Mouse (Mus musculus) heart, embryonic 14.5 days (tissue): ENCODE measurements around the gene Grid2. TPM values are rescaled to one million over a fixed set of nuclear protein-coding genes. Genes with fewer than 3 reads are reported as not detected.

Experiments
- ATAC-seq: fragments of 200-750 bp; cut with Nextera tagmentation; 2 replicates; pipeline ENCODE4 v1.8.0; 2017; ENCODE audit warnings: low read depth, moderate TSS enrichment; ENCODE audit not compliant: insufficient number of reproducible peaks, insufficient read depth, low FRiP score
- H3K27ac ChIP-seq, 2 experiments: fragments of 200-500 bp in 1 of 2; fragments of 300-500 bp in 1 of 2; sonication (generic) in 1 of 2; replicated peaks in 1 of 2; 2 replicates each; pipeline ENCODE4 v1.5.1; 2012 to 2014; ENCODE audit warnings: low read depth in 2 of 2, low read length in 2 of 2, control low read depth in 1 of 2, mild to moderate bottlenecking in 1 of 2, mixed read lengths in 1 of 2; ENCODE audit not compliant: control insufficient read depth in 1 of 2, insufficient read depth in 1 of 2
- H3K27me3 ChIP-seq: fragments of 300-500 bp; sonication (generic); 2 replicates; pipeline ENCODE4 v1.6.1; 2014; ENCODE audit warnings: mild to moderate bottlenecking, low read length, control low read depth; ENCODE audit not compliant: control insufficient read depth, insufficient read depth
- H3K36me3 ChIP-seq: fragments of 300-500 bp; sonication (generic); 2 replicates; pipeline ENCODE4 v1.6.1; 2014; ENCODE audit warnings: mild to moderate bottlenecking, control low read depth, low read length, mixed read lengths; ENCODE audit not compliant: control insufficient read depth, insufficient read depth
- H3K4me1 ChIP-seq, 2 experiments: fragments of 200-500 bp in 1 of 2; fragments of 300-500 bp in 1 of 2; sonication (generic) in 1 of 2; 2 replicates each; pipeline ENCODE4 v1.6.1; 2012 to 2014; ENCODE audit warnings: low read length in 2 of 2, control low read depth in 1 of 2, mixed read lengths in 1 of 2; ENCODE audit not compliant: control insufficient read depth in 2 of 2, insufficient read depth in 2 of 2
- H3K4me2 ChIP-seq: fragments of 300-500 bp; sonication (generic); 2 replicates; pipeline ENCODE4 v1.6.1; 2014; ENCODE audit warnings: mild to moderate bottlenecking, low read length
- H3K4me3 ChIP-seq, 2 experiments: fragments of 200-500 bp in 1 of 2; fragments of 300-500 bp in 1 of 2; sonication (generic) in 1 of 2; 2 replicates each; pipeline ENCODE4 v1.5.1; 2012 to 2014; ENCODE audit warnings: low read length in 2 of 2, mild to moderate bottlenecking in 2 of 2, control low read depth in 1 of 2, low read depth in 1 of 2, moderate library complexity in 1 of 2; ENCODE audit not compliant: control insufficient read depth in 1 of 2, insufficient read depth in 1 of 2
- H3K9ac ChIP-seq: fragments of 300-500 bp; sonication (generic); 2 replicates; pipeline ENCODE4 v1.6.1; 2014; ENCODE audit warnings: mild to moderate bottlenecking, low read length
- H3K9me3 ChIP-seq: fragments of 300-500 bp; sonication (generic); 2 replicates; pipeline ENCODE4 v1.6.1; 2016; ENCODE audit warnings: low read length, control low read depth; ENCODE audit not compliant: control insufficient read depth
- WGBS: fragments of 180-500 bp; shearing (Covaris S2); extraction: QIAGEN DNeasy Blood & Tissue Kit; methylation state at CpG from one replicate; pipeline ENCODE4 v1.1.7; 2014; 5-methylcytosine and 5-hydroxymethylcytosine counted together
- polyA plus RNA-seq: library from polyadenylated mRNA; unstranded; fragments of >200 nt; fragmentation: Nextera tagmentation; extraction: Ambion mirVana; gene quantifications from 2 replicates; pipeline ENCODE4 v1.2.1, GENCODE M21; 2014

Gene Grid2
- polyA plus RNA-seq = 1.2 and 1.3 TPM in 2 replicates

DNA sequence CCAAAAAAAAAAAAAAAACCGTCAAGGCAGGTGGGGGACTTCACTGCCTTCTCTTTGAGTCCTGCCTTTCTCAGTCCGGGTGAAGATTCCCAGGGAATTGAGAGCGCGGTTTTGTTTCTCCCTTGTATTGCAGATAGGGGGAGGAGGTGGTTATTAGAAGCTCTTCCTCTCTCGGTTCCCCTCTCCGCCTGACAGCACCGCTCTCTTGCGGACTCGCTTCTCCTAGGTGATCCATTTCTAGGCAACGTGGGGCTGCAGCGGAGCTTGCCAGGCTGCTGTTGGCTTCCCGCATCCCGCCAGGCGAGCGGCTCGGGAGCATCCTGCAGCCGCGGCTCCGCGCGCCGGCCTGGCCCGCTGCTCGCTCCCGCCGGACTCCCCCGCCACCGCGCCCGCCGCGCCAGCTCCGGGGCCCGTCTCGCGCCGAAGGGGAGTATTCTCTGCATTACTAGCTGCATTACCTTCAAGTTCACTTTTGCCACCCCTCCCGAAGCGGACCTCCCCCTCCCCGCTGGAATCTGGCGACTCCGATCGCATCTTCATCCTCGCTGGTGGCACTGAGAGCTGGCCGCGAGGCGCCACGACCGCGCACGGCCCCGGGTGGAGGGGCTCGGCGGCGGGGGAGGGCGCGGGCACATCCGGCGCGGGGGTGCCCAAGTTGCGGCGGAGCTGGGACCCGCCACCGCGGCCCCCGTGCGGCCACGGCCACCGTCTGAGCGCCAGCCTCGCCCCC is at the start of gene Grid2:
Grid2 (plus strand) TSS at position 51 of the 730 bp plus-strand sequence.
- Histone ChIP-seq H3K4me3 (peak within 1 kb of the TSS; percentile 66 to 74), H3K4me2 (peak within 1 kb of the TSS; percentile 96), H3K4me1 (no peaks in the 10 kb centered on the region; a peak in 1 of 4 replicates), H3K9ac (peak within 1 kb of the TSS; percentile 74), H3K36me3 (no peaks in the 10 kb centered on the region), H3K9me3 (0 out of 2 replicates have a peak, but pooled peaks cover 2% of the 10 kb centered on the region), H3K27ac (no peak within 1 kb of the TSS), H3K27me3 (no peaks in the 10 kb centered on the region)
- no peak for ATAC-seq
- WGBS = under 1% methylated on average over 65 of the region's 71 CpGs

GRCm38 (mm10) chr6:63250738-63251137 is 4.9 kb upstream of the Grid2 start:
- no peak overlapping the region for H3K4me2 ChIP-seq
- ATAC-seq = no peak
- no peak overlapping the region for H3K4me3 ChIP-seq
- H3K9ac ChIP-seq = no peak overlapping the region
- no peaks in the 10 kb centered on the region for H3K36me3 ChIP-seq
- H3K4me1 ChIP-seq = no peaks in the 10 kb centered on the region
- no peaks in the 10 kb centered on the region for H3K27me3 ChIP-seq
- H3K27ac ChIP-seq = no peak overlapping the region
- 0 out of 2 replicates have a peak, but pooled peaks cover 2% of the 10 kb centered on the region for H3K9me3 ChIP-seq

DNA sequence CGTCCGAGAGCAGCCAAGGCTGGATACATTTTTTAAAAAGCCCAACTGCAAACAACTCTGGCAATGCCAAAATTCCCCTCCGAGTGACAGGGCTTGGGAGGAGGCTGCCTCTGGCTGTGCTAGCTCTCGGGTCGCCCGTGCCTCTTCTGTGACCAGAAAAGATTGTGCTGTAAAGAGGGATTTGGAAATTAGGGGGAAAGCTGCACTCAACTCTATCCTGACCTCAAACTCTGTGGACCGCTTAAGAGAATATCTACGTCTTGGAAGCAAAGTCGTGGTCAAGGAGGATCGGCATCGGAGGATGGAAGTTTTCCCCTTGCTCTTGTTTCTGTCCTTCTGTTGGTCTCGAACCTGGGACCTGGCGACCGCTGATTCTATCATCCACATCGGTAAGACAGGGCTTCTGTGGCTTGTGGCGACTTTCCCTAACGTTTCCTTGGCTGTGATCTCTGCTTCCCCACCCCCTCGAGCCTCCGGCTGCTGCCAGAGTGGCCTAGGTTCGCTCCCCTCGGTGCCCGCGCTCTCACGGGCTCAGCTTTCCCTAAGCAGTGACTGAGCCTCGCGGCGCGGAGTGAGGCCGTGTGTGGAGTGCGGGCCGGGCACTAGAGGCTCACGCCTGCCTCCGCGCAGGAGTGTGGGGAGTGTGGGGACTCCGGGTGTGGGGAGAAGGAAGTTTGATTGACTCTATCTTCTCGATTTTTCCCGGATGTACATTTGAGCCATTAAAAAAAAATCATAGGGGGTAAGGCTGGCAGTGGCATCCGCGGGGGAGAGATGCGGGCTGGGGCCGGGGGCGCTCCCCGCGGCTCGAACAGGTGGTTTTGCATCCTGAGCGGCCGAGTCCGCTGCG is 1.1 kb downstream of the Grid2 start:
- under 1% methylated on average over 49 of the region's 49 CpGs for WGBS
- Histone ChIP-seq H3K27me3 (no peaks in the 10 kb centered on the region), H3K4me2 (peak overlapping the region; percentile 96), H3K9ac (peak overlapping the region; percentile 74), H3K4me1 (no peaks in the 10 kb centered on the region; a peak in 1 of 4 replicates), H3K27ac (peak overlapping the region; percentile 4 to 50; a peak in 3 of 4 replicates), H3K9me3 (0 out of 2 replicates have a peak, but pooled peaks cover 2% of the 10 kb centered on the region), H3K36me3 (no peaks in the 10 kb centered on the region), H3K4me3 (peak overlapping the region; percentile 66 to 74)
- no peak for ATAC-seq

DNA sequence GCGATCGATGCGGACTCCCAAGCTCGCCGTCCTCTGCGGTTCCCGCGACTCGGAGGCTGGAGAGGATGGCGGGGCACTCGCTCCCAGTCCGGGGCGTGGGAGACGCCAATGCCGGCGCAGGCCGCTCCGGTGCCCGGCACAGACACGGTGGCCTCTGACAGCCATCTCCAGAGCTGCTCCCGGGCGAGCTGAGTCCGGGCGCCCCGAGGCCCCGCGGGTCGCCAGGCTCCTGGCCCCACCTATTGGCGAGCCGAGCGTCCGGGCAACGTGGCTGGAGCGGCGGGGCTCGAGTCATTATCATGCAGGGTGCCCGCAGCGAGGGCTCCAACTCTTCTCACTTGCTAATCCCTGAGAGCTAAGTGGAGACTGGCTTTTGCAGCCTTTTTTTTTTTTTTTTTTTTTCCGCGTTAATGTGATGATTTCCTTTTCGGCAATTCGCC is 1.8 kb downstream of the Grid2 start:
- peak overlapping the region; percentile 96 for H3K4me2 ChIP-seq
- peak overlapping the region; percentile 4 to 50; a peak in 3 of 4 replicates for H3K27ac ChIP-seq
- H3K36me3 ChIP-seq = no peaks in the 10 kb centered on the region
- peak overlapping the region; percentile 66 to 74 for H3K4me3 ChIP-seq
- no peaks in the 10 kb centered on the region; a peak in 1 of 4 replicates for H3K4me1 ChIP-seq
- 0 out of 2 replicates have a peak, but pooled peaks cover 2% of the 10 kb centered on the region for H3K9me3 ChIP-seq
- WGBS = under 1% methylated on average over 41 of the region's 42 CpGs
- ATAC-seq = peak; percentile 56; the same call in 1 of the 2 replicates
- H3K27me3 ChIP-seq = no peaks in the 10 kb centered on the region
- peak overlapping the region; percentile 74 for H3K9ac ChIP-seq

GRCm38 (mm10) chr6:63257876-63258275 is 2.2 kb downstream of the Grid2 start:
- Histone ChIP-seq H3K4me1 (no peaks in the 10 kb centered on the region; a peak in 1 of 4 replicates), H3K9ac (peak overlapping the region; percentile 74), H3K36me3 (no peaks in the 10 kb centered on the region), H3K9me3 (0 out of 2 replicates have a peak, but pooled peaks cover 2% of the 10 kb centered on the region), H3K4me2 (peak overlapping the region; percentile 96), H3K4me3 (peak overlapping the region; percentile 66 to 74), H3K27me3 (no peaks in the 10 kb centered on the region), H3K27ac (no peak overlapping the region)
- WGBS = 1% methylated on average over 11 of the region's 11 CpGs
- ATAC-seq = no peak

- Histone ChIP-seq H3K4me3 (no peak overlapping the region), H3K27me3 (no peaks in the 10 kb centered on the region), H3K9me3 (0 out of 2 replicates have a peak, but pooled peaks cover 2% of the 10 kb centered on the region), H3K4me1 (no peaks in the 10 kb centered on the region; a peak in 1 of 4 replicates), H3K36me3 (no peaks in the 10 kb centered on the region), H3K9ac (no peak overlapping the region), H3K27ac (no peak overlapping the region), H3K4me2 (no peak overlapping the region)
- ATAC-seq = no peak
- WGBS = 66% methylated on average over 9 of the region's 9 CpGs
These were observed 4.1 kb downstream of the Grid2 start for GRCm38 (mm10) chr6:63259764-63260163.

GRCm38 (mm10) chr6:63284419-63284818 is 28.7 kb downstream of the Grid2 start:
- no peak overlapping the region for H3K9ac ChIP-seq
- ATAC-seq = no peak
- no peak overlapping the region for H3K4me2 ChIP-seq
- no peaks in the 10 kb centered on the region for H3K4me1 ChIP-seq
- no peaks in the 10 kb centered on the region for H3K36me3 ChIP-seq
- WGBS = 84% methylated on average over 1 of the region's 1 CpGs
- no peaks in the 10 kb centered on the region for H3K27me3 ChIP-seq
- no peaks in the 10 kb centered on the region for H3K9me3 ChIP-seq
- no peak overlapping the region for H3K4me3 ChIP-seq
- no peak overlapping the region for H3K27ac ChIP-seq
